Mouse (Mus musculus) cerebellum, adult 8-10 months (tissue): ENCODE results near the gene Dmd.

Experiments
- DNase-seq: peaks from one replicate; pipeline ENCODE4 v3.0.0; 2022

The Dmd gene

DNA sequence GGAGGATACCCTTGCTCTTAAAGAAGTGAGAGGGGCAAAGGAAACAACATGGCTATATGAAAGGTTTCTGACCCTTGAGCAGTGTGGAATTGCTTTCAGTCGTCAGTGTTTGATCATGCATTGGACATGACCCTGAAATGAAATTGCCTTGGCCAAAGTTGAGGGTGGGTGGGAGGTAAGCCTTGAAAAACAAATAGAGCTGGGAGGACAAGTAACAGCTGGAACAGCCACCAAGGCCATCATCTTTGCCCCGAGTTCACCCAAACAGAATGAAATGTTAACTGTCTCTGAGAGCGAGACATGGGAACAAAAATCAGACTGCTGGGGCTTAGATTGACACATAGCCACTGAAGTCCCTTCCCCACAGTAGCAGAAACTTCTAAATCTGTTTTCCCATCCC lies 2100.9 kb downstream of the Dmd start:
- no peak for DNase-seq

DNA sequence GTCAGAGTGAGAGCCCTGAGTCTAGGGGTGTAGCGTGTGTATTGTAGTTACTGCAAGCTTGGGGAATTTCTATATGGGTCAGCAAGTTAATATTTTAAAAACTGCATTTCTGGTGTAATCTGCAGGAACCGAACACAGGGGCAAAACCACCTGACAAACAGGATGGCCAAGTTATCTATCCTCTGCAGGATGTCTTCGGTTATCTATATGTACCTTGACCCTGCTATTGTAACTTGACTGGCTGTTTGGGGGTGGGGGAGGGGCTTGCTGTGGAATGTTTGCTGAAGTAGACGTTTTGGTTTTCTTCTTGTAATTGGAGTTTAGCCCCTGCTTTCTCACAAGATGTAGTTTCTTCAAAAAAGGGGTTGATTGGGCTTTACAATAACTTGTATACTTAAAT lies 2124.9 kb downstream of the Dmd start:
- no peak for DNase-seq

DNA sequence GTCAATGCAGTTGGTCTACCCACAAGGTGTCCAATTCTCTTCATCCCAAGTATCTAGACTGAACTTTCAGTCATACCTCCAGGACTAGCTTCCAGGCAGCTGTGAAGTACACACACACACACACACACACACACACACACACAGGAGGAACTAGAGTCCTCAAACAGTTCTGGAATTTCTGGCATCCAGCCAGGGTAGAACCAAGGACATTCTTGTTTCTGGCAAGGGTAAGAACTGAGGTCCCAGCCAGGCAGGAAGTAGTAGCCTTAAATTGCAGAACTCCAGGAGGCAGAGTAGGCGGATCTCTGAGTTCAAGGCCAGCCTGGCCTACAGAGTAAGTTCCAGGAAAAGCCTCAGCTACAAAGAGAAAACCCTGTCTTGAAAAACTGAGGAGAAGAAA lies 2128.2 kb downstream of the Dmd start:
- DNase-seq, result no peak

DNA sequence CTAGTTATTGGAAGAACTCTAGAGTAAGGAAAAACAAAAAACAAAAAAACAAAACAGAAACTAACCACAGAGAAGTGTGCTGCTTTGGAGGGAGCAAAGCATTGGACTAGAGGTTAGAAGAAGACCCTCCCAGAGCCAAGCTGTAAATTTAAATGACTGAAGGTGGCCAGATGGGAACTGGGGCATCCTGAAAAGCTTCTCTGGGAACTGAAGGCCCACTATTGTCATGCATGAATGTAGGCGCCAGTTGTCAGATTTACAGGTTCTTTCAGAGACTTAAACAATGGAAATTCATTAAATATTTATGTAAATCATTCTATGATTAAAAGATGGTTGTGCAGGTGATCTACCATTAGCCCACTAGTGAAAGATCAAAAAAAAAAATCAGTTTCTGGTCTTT lies 2128.9 kb downstream of the Dmd start:
- DNase-seq, result no peak

DNA sequence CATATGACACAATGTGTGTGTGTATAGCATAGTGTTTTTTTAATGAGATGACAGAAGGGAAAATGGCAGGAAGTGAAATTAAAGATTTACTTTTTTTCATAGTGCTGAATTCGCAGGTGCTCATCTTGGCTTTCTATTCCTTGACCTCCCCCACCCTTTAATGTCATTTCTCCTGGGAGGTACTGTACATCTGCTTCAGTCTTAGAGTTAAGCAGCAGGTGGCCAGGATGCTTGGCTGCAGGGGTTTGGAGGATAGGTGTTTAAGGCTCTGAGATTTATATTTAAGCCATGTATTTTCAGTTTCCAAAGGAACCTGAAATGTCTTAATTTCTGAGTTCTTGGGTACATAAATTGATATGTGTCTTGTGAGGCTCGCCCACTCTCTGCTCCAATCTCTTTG lies 2130.5 kb downstream of the Dmd start:
- DNase-seq, result no peak

DNA sequence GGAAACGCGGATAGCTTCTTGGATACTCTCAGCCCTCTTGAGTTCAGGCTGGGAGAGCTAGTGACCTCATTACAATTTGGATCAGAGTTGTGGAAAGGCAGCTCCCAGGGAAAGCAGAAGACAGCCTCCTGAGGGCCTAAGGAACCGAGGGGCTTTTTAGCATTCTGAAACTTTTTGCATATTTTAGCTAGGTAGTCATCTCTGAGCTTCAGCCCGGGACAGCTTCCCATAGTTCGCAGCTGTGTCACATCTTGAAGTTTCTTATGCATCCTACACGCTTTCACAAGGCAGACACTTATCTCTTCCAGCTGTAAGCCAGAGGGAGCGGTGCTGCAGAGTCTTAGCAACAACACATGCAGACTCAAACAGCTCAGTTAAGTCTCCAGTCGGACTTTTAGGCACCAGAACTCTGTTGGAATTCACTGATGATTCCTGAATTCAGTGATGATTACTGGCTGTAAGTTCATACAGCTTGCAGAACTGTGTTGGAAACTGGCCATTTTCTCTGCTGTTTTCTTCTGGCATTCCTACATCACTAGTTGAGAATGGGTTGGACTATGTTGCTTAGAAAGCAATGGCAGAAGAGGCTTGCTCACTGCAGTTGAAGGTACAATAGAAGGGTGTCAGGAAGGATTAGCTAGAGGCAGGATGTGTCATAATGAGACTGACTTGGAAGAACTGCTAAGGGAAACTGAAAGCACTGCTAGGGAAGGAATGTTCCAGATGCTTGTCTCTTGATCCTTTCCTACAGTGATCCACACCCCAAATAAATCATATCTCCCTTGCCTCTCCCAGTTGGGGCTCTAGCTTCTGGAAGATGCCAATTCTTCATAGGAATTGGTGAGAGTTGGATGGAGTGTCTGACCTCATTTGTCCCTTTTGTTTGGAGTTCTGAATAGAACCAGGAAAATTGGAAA lies 2135.8 kb downstream of the Dmd start:
- DNase-seq, result no peak

DNA sequence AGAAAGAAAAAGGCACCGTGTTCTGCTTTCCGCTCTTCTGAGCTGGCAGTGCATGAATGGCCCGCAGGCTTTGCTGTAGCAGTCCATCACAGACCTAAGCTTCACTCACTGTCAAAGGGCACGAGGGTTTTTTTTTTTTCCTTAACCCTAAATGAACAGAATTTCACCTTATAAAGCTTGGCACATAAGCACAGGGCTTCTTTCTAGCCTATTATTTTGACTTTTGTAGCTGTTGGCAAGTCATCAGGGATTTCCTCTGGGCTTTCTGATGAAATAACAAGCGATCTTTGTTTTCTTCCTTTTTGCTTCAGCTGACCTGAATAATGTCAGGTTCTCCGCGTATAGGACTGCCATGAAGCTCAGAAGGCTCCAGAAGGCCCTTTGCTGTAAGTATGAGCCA lies 2140.8 kb downstream of the Dmd start:
- DNase-seq, result no peak

DNA sequence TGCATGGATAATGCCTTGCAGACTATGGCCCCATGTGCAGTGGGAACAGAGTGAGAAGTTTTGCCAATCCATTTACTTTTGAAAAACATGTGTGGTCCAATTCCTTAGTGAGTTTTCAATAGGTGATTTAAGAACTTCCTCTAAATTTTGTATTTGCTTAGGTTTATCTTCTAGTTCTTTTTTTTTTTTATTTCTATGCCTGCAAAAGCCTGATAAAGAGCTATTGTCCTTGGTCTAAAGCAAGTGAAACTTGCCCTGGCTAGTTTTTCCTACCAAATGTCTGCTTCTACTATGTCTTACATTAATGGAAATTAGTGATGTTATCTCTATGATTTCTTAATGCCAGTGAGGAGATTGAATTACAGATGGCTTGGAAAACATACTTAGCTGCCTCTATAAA lies 2144.7 kb downstream of the Dmd start:
- no peak for DNase-seq

DNA sequence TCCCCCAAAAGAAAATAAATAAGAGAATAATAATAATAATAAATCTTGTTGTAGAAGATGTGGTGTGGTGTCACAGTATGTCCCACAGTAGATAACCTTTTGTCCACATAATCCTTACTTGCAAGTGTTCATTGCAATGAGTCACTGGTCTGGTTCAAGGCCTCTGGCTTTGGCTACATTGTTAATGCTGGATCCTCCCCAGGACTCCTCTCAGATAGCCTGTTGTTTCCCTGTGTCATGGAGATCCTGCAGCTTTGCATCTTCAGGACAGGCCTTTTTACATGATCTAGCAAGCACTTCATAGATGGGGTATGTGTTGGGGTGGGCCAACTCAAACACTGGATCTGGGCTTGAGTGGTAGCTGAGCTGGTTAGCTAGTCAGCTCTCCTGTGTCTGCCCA lies 2150.0 kb downstream of the Dmd start:
- no peak for DNase-seq

DNA sequence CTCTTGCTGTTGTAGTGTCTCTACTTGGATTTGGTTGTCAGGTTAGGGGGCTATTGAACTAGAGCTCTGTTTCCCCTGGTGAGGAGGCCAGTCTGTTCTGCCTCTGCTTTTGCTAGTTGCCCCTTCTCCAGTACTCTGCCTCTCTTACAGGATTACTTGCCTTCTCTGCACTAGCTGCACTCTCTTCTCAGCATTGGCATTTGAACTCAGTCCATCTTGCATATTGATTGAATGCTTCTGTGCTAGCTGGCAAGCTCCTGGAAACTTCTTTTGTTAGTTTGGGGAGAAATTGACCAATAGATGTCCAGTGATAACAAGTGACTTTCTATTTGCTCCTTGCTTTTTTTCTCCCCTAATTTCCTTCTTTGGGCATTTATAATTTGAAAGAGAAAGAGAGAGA lies 2163.7 kb downstream of the Dmd start:
- no peak for DNase-seq

DNA sequence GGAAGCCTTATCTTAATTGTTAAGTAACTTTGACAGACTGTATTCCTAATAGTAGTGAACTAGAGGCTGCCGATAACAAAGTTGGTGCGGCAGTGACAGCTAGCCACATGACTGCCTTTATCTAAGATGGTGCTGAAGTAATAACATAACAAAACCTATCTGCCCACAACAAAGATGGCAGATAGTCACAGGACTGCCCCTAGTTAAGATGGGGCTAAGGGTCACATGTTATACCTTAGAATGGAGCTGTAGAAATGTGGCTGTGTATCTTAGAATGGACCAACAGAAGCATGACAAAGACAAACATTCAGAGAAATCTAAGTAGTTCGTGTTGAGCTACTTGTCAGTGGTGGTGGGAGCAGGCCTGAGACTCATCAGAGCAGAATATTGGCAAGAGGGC lies 2184.0 kb downstream of the Dmd start:
- DNase-seq, result no peak

DNA sequence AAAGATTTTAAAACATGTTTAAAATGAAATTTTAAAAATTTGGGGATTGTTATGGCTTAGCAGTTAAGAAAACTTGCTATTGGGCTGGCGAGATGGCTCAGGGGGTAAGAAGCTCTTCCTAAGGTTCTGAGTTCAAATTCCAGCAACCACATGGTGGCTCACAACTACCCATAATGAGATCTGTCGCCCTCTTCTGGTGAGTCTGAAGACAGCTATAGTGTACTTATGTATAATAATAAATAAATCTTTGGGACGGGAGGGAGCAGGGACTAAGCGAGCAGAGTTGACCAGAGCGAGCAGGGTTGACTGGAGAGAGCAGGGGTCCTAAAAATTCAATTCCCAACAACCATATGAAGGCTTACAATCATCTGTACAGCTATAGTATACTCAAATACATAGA lies 2188.6 kb downstream of the Dmd start:
- DNase-seq, result no peak

DNA sequence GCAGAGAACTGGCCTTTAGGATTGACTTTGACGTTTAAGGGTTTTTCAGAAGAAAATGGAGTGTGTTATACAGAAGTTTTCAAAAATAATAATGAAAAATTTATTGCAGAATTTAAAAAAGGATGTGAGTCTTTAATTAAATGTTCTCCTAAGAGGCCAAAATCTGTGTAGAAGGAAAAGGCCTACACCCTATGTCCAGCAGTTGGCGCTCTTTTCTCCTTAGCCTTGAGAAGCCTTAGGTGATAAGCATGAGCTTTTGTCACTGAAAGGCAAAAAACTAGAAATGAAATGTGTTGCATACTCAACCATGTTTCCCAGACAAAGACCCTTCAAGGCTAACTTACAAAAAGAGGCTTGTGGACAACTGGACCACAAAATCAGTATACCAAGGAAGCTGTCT lies 2222.6 kb downstream of the Dmd start:
- DNase-seq, result no peak

DNA sequence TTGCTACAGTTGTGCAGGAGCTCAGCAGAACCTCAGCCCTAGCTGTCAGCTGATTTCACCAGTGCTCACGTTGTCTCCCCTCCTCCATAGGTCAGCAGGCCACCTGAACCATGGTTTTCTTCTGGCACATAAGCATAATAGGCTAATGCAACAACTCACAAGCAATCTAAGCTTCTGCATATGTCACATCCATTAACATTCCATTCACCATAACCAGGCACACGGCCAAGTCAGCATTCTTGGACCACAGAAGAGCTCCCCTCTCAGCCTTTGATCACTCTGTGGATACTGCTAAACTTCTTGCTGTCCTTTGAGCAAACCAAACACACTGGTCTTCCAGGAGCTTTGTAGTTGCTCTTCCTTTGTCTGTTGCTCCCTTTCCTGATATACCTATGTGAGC lies 2238.9 kb downstream of the Dmd start:
- DNase-seq, result no peak

DNA sequence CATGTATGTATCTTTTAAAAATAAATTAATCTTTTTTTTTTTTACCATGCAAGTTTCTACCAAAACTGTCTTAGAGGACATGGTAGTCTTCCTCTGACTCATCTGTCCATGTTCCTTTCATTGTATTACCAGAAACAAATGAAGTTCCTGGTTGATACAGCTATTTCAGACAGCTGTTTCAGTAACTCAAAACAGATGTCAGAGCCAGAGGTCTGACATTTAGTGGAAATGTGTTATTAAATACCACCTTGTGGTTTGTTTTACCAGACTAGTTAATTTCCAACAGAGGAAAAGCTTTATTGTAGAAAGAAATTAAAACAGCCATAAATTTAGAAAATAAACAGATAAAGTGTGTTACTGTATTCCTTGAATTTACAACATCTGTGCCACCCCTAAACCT lies 2245.2 kb downstream of the Dmd start:
- DNase-seq, result no peak

DNA sequence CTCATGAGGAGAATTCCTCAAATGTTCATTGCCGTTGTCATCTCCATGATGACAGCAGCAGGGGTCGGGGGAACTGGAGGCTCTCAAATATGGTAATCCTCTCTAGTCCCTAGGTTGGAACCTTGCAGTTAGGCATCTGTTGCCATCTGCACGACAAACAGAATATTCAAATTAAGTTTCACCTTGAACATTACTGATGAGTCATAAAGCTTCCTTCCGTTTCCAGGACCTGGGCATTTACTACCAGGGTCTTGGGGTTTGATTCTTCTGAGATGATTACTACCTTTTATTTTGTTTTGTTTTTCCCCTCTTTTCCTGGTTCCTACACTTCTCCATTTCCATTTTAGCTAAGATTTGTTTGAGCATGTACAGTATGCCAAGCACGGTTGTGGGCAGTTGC lies 2249.0 kb downstream of the Dmd start:
- no peak for DNase-seq

DNA sequence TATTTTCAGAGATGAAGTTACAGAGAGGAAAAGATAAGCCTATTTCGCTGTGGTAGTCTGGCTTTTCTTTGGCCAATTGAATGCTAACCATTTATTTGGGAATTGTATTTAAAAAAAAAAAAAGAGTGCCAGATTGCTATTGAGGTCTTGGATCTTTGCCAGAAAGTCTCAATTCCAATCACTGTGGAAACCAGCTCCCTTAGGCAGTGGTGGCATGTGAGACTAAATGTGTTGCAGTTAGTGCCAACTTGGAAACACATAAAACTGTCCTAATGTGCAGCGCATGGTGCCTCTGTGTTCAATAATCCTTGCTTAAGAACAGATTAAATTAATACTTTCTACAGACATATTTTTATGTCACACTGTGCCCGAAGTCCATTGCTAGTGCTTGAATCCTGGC lies 2250.7 kb downstream of the Dmd start:
- no peak for DNase-seq

DNA sequence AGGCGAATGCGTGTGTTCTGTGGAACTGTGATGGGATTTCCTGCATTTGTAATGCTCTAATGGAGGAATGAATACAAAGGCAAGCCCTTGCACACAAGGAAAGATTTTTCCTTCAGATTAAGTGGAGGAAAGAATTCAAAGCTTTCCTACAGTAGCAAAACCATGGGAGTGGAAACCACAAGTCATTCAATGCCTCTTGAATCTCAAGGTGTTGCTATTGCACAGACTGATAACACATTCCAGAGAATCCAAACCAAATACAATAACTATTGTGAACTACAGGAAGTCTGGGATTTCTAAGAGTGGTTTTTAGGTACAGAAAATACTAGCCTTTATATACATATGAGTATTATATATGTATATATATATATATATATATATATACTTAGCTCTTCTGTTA lies 2258.3 kb downstream of the Dmd start:
- DNase-seq, result no peak

DNA sequence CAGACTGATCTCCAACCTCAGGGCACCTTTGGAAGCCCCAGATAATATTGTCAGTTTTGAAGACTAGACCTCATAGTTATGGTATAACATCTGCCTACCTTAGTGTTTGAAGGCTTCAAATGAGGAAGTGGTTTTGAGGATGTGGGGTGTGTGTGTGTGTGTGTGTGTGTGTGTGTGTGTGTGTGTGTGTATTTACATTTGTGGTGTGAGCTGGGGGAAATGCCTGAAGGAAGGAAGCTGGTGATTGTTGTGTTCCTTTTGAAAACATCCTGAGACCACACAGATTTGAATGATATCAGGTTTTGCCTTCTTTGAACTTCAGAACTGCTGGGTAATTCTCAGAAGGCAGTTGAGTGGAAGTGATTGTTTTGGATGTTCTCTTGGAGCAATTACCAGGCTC lies 2278.2 kb downstream of the Dmd start:
- DNase-seq, result no peak

DNA sequence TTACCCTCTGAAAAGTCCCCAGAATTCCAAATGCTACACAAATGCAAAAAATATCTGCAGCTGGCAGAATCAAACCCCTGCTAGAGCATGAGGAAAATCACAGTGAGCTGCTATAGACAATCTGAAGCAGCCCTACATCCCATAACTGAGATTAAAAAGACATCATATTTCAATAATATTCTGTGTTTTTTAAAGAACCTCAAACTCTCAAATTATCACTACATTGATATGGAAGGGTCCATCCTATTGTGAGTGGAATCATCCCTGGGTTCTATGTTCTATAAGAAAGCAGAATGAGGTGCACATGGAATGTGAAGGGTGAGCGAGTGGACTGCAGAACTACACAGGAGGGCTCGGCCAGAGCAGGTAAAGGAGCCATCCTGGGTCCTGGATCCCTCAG lies 2300.7 kb downstream of the Dmd start, which contains the start of gene Fthl17a:
Gene Fthl17a (plus strand): TSS at position 301 of the 400 bp plus-strand sequence.
- DNase-seq, result no peak
